ENCODE assay signal across 13 mouse cellular contexts in genomic region chr8:93919916-93920589, GRCm38 (mm10).
A peak's percentile ranks its signal among the peaks of the same experiment; 100 is the strongest.
DNase-seq lines count a peak whose midpoint lies in the region; ATAC-seq and TF ChIP-seq lines count a peak whose summit lies in the region.
"Had no signal": no experiment of that assay in that cellular context is flagged by ENCODE, and none has a peak within 500 bp of the region (broad histone marks: within the 10 kb centered on the region; RNA-seq: fewer than 3 reads in every experiment).

No protein-coding gene starts in this region.

- ATAC-seq in hindbrain, postnatal 0 days = no peak; the same call in 1 of the 2 replicates

- peaks cover 23% of the 10 kb centered on the region for H3K27me3 ChIP-seq in forebrain, embryonic 10.5 days (ENCODE audit: poor library complexity, severe bottlenecking)
- H3K27me3 ChIP-seq in hindbrain, postnatal 0 days (ENCODE audit: insufficient read depth, low read length) = no peaks in the 10 kb centered on the region
- H3K27me3 ChIP-seq: heart, embryonic 12.5 days had no signal

- intact Hi-C loops in gastrocnemius, postnatal 14 days (cut with DNase I; ENCODE audit: low total_unique reads) = loop anchor here (10.0 kb wide), 1 partner anchor 105 kb away; no protein-coding TSS in a partner anchor

- no peak for TF ChIP-seq CTCF in hindbrain, postnatal 0 days (IDR thresholded peaks at IDR 0.05; ENCODE audit: low read depth)

- no peak overlapping the region for H3K4me2 ChIP-seq in hindbrain, postnatal 0 days (ENCODE audit: low read depth, low read length)
- H3K4me2 ChIP-seq: embryonic facial prominence, embryonic 12.5 days; heart, embryonic 12.5 days had no signal

- DNase-seq in 3T3-L1 (ENCODE audit: low read depth, low spot score) (peak; percentile 78), NIH3T3 (ENCODE audit: low read depth) (peak; percentile 71)
- DNase-seq in forebrain, embryonic 10.5 days (ENCODE audit: extremely low spot score, low spot score) = no peak
- peak; percentile 75 for DNase-seq in hindbrain, postnatal 0 days (ENCODE audit: low spot score)
- no peak for DNase-seq in gastrocnemius, postnatal 14 days
- DNase-seq in kidney, postnatal 10 days = no peak
- no peak for DNase-seq in spleen, adult 12 weeks (ENCODE audit: low spot score)
- no peak for DNase-seq in testis, postnatal 10 days (ENCODE audit: low spot score)
- DNase-seq: kidney, adult 18-20 months; lung, postnatal 14 days had no signal

- no peaks in the 10 kb centered on the region for H3K9me3 ChIP-seq in forebrain, embryonic 10.5 days
- no peaks in the 10 kb centered on the region for H3K9me3 ChIP-seq in hindbrain, postnatal 0 days (ENCODE audit: low read length)
- H3K9me3 ChIP-seq: embryonic facial prominence, embryonic 12.5 days; heart, embryonic 12.5 days had no signal

- 50% methylated on average over 12 of the region's 12 CpGs for whole genome bisulfite sequencing in forebrain, embryonic 10.5 days
- 20% methylated on average over 12 of the region's 12 CpGs for WGBS in hindbrain, postnatal 0 days

- no peak overlapping the region for H3K4me3 ChIP-seq in forebrain, embryonic 10.5 days
- no peak overlapping the region for H3K4me3 ChIP-seq in hindbrain, postnatal 0 days (ENCODE audit: low read length)
- H3K4me3 ChIP-seq: embryonic facial prominence, embryonic 12.5 days; heart, embryonic 12.5 days; myocyte had no signal

- peak overlapping the region; percentile 93 for H3K27ac ChIP-seq in forebrain, embryonic 10.5 days
- peak overlapping the region; percentile 62 for H3K27ac ChIP-seq in hindbrain, postnatal 0 days

- H3K36me3 ChIP-seq in forebrain, embryonic 10.5 days (replicated peaks) = peaks cover 14% of the 10 kb centered on the region; the same call in 1 of the 2 replicates
- H3K36me3 ChIP-seq in hindbrain, postnatal 0 days (ENCODE audit: insufficient read depth, low read length) = no peaks in the 10 kb centered on the region
- H3K36me3 ChIP-seq: embryonic facial prominence, embryonic 12.5 days; heart, embryonic 12.5 days had no signal

- H3K9ac ChIP-seq in hindbrain, postnatal 0 days (replicated peaks; ENCODE audit: low read length) = no peak overlapping the region
- H3K9ac ChIP-seq: embryonic facial prominence, embryonic 12.5 days; heart, embryonic 12.5 days had no signal

- peaks cover 99% of the 10 kb centered on the region for H3K4me1 ChIP-seq in forebrain, embryonic 10.5 days
- peaks cover 61% of the 10 kb centered on the region for H3K4me1 ChIP-seq in hindbrain, postnatal 0 days (ENCODE audit: insufficient read depth, low read length)

Comparison
In these comparisons a context has a peak if more than half of its experiments do, and no peak if none do; other contexts are left out.
1. DNase-seq: peak in 3T3-L1 (single experiment), NIH3T3 (single experiment) and hindbrain, postnatal 0 days (single experiment); none in forebrain, embryonic 10.5 days (single experiment), gastrocnemius, postnatal 14 days (single experiment), kidney, postnatal 10 days (single experiment), spleen, adult 12 weeks (single experiment) and testis, postnatal 10 days (single experiment).